Mouse (Mus musculus) inflammation-experienced regulatory T-cells, adult 6 months (primary cell): ENCODE measurements at regions not wholly inside any gene's neighbourhood (a gene's known extent, or its start where the extent isn't known, plus 50 kb on each side); places are given as distances from the start of the nearest gene placed in this dataset.

ENCODE experiments used
- ATAC-seq: one replicate; pipeline ENCODE4 v1.8.0; 2017

DNA sequence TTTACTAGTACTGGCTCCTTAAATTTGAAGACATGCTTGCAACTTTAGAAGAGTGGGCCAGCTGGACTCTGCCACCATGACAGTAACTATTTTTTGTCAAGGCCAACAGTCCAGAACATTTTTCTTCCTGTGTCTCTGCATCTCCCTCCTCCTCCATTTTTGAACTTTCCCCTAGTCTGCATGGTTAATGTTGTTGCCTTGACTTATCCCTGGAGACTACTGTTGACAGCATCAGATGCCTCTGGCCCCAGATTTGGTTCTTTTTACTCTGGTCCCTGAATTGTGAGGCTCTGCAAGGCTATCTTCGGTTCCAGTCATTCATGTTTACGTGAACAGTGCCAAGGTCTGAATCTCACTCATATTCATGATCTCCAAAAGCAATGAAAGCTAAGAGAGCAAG, 724.4 kb upstream of the 2610301B20Rik start:
- no peak for ATAC-seq

DNA sequence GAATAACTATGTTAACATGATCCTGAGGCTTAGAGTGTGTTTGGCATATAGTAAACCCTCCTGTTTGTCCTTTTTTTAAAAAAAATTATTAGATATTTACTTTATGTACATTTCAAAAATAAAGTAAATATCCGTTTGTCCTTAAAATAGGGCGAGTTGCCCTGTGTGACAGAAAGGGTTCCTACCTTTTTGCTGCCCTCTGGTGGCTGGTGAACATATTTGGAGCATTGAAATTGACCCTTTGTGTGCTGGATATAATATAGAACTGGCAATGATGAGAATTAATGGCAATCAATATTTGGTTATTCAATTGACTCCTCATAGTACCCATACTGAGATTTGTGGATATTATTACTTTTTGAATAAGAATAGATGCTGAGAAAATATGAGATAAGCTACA, 723.8 kb upstream of the 2610301B20Rik start:
- no peak for ATAC-seq

DNA sequence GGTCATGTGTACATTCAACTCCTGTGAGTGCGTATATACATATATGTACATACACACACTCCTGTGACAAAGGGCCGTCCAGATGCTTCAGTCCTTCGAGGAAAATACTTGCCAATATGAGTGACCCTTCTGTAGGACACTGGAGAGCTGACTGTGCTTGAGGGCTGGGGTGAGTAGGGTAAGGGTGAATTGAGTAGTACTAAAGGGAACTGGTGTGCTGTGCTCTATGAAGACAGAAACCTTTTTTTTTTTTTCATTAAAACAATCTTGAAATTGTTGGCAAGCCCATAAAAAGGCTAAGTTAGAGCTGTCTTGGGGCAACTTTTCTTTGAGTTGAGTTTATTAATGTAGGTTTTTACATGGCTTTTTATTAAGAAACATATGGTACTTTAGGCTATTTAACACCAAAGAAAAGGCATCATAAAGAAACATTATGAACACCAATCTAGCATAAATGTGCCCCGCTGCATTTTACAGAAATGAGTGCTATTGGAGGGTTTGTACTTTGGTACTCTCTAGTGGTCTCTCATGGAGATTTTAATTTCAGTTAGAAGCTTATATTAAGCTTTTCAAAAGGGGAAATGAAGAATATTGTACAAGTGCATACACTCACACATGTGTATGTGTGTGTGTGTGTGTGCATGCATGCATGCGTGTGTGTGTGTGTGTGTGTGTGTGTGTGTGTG, 718.5 kb upstream of the 2610301B20Rik start:
- no peak for ATAC-seq

DNA sequence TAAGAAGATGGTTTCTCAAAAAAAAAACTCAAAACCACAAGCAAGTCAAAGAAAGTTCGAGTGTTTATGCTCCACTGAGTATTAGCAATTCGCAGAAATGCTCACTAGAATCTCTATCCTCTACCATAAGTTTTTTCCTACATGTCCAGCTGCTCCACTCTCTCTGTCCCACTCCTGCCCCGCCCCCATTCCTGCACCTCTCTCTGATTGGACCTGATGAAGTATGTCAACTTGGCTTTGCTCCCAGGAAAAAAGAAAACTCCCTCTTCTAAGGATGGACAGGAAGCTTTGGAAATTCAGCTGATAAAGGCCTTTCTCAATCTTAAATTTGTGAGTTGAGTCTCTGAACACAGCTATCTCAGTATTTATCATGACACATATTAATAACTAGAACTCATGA, 684.4 kb upstream of the 2610301B20Rik start:
- no peak for ATAC-seq

DNA sequence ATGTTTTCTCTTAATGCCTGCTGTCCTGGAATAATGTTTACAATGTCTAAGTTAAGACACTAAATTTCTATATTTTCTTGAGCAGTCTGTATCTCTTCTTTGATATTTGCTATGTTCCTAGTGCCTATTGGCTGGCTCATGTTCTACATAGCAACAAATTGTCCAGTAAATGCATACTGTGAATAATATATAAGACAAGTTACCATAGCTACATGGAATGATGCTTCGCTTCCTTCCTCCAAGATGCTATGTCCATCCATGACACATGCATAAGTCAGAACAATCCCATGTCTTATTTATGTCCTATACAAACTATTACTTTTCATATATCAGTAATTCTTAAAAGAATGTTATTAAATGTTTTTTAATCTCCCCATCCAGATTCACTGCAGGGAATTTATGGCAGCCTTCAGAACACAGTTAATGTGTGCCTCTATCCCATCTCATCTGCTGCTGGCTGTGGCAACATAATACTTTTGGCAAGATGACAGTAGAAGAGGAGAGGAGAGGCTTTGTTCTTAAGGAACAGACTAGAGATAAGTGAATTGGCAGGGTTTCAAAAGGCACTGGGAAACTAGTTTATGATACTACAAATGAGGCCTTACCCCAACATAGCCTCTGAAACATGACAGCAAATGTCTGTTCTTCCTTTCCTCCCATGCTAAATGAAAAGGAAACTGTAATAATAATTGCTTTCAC, 676.9 kb upstream of the 2610301B20Rik start:
- no peak for ATAC-seq

DNA sequence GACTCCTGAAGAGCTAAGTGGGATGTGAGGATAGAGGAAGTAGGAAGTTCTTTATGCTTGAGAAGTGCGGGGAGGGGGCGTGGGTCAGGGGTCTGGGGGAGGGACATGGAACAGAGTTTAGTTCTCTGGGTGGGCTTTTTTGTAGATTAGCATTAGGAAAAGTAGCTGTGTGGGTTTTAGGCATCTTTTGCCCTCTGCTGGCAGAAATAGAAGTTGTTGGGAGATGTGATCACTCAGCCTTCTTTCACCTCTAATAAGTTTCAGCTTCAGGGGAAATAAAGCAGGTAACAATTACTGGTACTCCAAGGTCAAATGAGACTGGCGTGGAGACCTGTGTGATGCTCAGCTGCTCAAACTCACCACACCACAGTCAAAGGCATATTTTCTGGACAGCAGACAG, 672.5 kb upstream of the 2610301B20Rik start:
- no peak for ATAC-seq

DNA sequence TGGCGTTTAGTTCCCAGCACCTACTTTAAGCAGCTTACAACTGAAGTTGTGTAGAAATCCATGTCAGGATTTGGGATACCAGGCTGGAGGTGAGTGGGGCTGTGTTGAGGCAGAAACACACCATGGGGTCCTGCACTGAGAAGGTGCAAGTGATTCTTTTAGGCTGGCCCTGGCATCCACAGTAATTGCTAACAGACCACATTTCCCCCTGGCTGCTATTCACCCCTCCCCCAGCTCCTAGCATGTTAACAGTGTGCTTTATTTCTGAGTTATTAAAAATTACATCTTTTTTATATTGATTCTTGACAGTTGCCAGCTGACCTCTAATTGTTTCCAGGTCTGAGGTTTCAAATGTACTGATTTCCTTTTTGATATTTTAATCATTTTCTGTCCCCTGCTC, 670.1 kb upstream of the 2610301B20Rik start:
- ATAC-seq = no peak

DNA sequence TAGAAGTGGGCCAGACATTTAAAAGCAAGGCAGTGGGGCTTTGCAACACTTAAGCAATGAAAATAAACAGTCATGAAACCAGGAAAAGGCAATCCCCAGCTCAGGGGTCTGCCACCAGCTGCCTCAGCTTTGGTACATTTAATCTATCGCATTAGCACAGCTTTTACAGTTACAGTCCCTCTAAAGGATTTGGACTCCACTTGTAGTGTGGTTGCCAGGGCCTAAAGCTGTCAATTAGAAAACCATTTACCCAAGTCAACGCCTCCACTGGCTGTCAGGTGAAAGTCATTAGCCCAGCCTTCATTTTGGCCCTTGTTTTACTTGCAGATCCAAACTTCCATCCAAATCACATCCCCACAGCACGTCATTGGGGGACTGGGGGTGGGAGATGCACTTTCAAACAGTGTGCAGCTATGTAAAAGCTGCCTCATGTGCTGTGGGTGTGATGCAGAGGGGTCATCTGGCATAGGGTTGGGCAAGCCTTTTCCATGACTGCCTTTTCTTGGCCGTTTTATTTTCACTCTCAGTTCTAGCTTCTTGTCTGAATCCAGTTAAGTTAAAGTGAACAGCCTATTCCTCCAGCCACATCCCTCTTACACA, 664.9 kb upstream of the 2610301B20Rik start:
- no peak for ATAC-seq

DNA sequence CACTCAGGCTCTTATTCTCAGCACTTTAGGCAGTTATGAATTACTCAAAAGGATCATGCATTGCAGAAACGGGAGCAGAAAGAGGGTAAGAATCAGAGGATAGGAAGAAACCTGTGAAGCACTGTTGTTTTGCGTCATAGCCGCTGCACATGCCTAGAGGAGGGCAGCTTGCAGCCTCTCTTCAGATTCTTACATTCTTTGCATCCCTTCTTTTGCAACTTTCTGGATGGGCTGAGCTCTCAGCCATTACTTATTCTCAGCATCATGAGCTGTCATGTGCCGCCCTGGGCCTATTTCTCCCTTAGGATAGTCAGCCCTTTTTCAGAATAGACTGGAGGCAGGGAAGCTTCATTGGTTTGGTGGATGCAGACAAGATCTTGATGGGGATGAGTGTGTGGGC, 663.0 kb upstream of the 2610301B20Rik start:
- no peak for ATAC-seq

DNA sequence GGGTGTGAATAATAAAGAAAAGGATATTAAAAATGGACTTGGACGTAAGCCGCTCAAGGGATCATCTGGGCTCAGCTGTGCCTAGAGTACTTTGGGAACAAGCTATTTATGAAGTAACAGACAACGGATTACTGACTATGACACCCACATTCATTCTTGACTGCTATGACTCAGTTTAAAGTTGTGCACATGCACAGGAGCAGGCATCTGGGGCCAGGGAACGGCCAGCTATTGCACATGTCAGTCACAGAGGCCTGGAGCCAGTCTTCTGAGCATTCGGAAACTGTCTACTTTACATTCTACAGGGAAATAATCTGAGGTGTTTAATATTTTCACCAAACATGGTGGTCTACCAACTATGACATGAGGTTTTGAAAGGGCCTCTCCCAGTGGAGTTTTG, 639.0 kb upstream of the 2610301B20Rik start:
- ATAC-seq = no peak

DNA sequence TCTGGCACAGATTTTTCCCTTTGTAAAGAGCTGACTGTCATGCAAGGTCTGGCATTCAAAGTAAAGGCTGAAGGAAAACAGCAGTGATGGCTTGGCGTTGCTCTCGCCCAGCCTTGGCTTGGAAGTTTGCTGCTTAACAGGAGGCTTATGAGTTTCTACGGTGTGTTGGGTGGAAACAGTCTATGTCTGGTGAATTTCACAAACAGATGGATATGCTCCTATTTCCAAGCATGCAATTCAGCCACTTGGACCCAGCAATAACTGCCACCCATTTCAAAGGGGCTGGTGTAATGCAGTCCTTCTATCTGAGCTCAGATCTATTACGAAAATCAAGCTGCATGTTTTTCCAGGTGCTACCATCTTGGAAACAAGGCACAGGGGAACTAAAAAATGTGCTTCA, 632.2 kb upstream of the 2610301B20Rik start:
- no peak for ATAC-seq

DNA sequence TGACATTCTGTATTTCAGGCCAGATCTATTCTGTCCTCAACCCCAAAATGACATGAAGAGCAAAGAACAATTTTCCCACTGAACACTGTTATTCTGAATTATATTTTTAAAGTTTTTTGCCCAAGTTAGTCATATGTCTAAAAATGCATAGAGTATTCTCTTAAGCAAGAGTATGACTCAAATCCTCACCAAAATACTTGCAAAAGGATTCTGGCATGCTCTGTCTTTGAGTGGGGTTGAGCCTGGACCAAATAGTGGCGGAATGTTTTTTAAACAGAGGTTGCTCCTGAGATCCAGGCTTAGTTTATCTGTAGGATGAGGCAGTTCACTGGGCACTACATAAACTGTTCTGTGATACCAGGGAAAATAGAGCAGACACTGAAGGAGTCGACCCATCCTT, 631.4 kb upstream of the 2610301B20Rik start:
- no peak for ATAC-seq

DNA sequence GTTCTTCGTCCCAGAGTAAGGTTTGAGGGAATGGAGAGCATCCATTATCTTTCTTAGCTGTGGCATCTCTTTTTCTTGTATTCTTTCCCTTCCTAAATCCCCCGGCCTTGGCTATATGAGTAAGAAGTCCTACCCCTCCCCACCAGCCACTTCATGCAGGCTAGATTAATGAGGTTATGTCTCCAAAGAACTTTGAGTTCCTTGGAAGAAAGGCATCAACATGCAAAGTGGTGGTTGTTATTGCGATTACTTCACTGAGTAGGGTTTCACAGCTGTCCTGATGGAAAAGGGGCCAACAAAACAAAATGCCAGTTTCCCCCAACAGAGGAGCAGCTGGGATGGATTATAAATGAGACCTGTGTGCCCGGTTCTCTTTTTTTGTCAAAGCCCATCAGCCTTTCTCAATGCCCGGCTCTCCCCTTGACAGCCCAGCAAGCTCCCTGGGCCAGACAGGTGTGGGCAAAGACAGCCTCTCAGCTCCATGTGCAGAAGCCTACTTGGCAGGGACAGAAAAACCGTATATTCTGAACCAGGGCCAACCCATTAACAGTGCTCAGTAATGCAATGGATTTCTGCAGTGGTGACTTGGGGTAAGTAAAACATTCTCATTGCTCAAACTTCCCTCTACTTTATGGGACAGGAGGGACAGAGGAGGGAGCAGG, 620.1 kb upstream of the 2610301B20Rik start:
- no peak for ATAC-seq

DNA sequence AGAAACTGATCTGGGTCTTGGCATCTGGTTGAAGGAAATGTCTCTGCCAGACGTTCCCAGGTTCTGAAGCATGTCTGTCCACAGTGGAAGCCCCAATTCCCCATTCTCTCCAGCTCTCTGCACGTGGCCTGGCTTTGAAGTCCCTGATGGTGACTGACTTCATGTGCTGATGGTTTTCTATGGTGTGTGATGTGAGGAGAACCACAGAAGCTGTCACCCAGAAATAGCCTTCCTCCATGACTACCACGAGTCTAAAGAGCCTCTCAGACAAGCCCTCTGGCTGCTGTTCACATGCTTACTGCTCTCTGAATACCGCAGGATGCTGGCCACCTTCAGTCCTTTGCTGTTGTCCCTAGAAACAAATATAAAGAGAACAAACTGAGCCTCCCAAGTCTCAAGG, 616.8 kb upstream of the 2610301B20Rik start:
- no peak for ATAC-seq

DNA sequence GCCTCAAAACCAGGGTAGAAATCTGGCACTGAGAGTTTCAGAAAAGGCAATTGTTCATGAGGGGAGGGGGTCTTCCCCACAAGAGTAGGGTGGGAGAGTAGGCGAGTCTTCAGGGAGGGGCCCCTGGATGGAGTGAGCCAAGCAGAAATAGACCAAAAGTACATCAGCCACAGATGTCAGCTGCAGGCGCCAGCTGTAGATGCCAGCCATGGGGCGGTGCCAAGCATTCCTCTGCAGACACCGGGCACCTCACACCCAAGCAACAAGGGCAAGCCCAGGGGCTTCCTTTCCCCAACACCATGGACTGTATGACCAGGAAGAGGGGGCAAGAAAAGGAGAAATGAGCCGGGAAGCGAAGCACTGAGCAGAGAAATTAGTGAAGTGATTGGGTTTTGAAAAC, 613.9 kb upstream of the 2610301B20Rik start:
- no peak for ATAC-seq

DNA sequence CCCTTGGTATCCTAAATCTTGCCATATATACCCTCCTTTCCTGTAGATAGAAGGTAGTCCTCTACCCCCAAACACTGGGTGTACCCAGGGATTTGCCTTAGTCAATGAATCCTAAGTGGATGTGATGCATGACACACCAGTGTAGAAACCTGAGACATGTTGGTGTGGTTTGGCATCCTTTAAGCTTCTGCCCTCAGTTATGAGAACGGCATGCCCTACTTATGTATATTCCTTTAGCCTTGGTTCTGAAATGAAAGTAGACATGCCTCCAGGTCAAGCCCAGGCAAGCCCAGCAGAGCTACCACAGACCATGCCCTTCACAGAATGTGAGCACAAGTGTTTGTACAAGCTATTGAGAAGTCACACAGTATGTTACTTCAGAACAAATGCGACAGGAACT, 608.4 kb upstream of the 2610301B20Rik start:
- ATAC-seq = no peak

DNA sequence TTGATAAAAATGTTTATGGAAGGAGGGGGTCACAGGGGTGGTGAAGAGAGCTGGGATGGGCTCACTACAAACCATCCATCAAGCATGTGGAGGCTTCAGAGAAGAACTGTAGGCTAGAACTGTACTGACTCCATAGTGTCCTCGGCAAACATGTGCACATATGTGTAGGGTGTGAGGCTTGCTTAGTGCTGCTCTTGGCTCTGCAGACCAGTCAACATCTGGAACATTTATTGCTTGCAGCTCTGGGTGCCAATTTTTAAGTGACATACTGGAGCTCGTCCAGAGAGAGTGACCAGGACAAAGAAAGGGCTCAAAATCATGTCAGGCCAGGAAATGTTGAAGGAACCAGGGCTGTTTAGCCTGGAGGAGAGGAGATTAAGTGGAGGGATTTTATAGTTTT, 588.7 kb upstream of the 2610301B20Rik start:
- ATAC-seq = no peak

DNA sequence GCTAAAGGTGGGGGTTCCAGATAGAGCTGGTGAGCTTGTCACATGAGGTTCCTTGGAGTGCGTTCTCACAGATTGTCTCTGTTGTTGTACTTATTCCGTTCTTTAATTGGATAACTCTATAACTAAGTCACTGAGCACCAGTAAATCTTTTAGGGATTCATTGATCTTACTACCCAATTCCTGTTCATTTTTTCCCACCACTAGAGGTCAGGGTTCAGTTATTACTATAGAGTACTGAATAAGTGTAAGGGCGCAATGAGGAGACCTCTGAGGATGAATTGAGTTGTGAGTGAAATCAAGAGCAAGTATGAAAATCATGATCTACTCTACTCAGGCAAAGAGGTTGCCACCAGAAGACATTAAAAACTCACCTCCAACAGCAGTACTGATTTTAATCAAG, 584.0 kb upstream of the 2610301B20Rik start:
- ATAC-seq = no peak

DNA sequence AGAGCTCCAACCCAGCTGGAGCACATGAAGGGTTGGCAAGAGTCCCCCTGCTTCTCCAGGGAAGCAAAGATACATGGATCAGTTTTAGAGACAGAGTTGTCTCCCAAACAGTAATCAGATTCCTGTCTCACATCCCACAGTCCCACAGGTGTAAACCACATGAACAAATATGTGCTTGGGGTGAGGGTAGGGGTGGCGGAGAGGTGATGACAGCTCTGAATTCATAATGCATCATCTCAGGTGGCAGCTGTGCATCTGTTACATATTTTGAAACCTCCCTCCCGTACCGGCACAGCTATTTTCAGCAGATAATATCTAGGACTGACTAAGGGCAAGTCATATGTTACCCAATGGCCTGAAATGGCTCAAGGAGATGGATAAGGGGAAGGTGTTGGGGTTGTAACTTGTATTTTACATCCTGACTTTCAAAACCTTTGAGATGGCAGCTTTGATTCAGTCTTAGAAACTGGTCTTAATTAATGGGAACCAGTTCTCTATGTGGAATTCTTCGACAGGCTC, 579.2 kb upstream of the 2610301B20Rik start:
- no peak for ATAC-seq

DNA sequence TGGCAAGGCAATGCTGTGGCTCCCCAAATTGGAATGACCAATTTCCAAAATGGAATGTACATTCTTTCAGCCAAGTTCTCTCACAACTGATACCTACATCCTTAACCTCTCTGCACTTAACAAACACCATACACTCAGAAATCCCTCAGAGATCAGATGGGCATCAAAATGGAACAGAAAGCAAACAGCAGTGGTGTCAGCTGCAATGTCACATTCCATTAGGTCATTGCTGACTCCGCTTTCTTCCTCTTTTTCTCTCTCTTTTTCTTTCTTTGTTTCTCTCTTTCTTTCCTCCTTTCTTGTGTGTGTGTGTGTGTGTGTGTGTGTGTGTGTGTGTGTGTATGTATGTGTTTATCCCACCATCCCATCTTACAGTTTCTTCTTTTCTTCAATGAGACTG, 578.1 kb upstream of the 2610301B20Rik start:
- no peak for ATAC-seq

DNA sequence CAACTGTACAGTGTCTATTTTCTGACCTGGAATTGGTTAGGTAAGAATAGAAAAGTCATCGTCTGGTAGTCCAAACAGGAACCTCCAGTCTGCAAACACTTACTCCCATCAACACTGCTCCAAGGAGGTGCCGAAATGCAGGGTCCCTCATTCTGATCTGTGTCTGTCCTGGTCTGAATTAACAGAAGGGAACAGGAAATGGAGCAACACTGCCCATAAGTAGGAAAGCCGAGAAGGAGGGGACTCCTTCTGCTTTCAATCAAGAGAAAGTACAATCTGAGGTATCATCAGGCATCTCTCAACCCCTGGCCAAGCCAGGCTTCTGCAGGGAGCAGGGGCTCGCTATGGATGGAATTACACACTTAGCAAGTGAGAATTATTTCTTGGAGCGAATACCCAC, 562.4 kb upstream of the 2610301B20Rik start:
- ATAC-seq = no peak

DNA sequence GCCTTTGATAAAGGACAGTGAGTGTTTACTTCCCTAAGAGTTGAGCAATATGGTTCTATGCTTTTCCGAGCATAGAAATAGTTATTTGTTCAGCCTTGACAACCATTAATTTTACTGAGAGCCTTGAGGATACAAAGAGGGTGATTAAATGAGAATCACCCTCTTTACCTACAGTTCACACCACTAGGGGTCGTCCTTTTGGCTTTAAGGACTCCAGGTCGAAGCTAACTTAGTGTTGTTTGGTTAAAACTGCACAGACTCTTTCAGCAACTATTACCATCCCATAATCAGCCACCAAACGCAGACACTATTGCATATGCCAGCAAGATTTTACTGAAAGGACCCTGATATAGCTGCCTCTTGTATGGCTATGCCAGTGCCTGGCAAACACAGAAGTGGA, 559.2 kb upstream of the 2610301B20Rik start:
- no peak for ATAC-seq

DNA sequence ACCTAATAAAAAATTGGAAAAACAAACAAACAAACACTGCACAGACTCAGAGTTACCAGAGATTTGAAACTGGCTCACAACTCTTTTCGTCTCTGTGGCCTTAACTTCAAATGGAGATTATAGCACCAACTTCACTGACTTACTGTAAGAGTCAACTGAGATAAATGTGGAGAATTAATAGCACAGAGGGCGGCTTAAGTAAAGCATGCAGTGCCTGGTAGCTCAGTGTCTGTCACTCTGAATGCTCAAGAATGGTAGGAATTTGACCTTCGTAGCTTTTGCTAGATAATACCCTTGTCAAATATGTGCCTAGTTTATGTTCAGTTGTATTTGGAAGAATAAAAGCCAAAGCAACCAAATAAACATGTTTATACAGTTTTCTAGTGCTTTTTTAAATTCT, 558.4 kb upstream of the 2610301B20Rik start:
- ATAC-seq = no peak

DNA sequence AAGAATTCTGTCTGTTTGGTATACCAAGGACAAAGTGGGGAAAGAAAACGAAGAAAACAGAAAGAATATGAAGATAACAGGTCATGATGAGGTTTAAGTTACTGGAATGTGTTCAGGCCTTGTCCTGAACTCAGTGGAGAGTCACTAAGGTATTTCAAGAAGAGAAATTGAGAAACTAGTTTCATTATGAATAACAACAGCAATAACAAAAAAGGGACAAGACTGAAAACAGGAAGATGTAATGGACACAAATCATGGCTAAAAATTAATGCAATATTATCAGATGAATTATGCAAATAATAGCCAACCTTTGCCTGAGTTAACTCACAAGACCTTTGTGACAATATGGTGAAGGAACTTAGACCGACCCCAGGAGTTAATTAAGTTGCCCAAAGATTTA, 530.2 kb upstream of the 2610301B20Rik start:
- no peak for ATAC-seq
